ENCODE assay signal across 28 mouse cellular contexts in the genomic region with DNA sequence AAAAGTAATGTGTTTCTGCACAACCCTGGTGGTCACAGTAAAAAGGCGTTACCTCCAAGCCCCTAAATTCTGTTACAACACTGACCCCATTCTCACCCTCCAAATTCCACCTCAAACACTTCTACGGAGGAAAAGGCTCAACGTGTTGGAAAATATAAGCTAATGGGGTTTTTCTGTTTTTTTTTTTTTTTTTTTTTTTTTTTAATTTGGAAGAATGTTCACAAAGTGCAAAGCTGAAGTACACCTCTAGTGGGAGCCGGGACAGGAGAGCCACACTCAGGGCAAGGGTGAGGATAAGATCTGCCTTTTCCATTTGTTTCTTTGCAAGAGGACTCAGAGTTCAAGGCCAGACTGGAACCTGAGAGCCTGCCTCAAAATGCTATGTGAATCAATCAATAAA. TPM values are rescaled to one million over a fixed set of nuclear protein-coding genes. Genes with fewer than 3 reads are reported as not detected.
DNase-seq lines count a peak whose midpoint lies in the region; ATAC-seq and TF ChIP-seq lines count a peak whose summit lies in the region.
"Had no signal": no experiment of that assay in that cellular context is flagged by ENCODE, and none has a peak within 500 bp of the region (broad histone marks: within the 10 kb centered on the region; RNA-seq: fewer than 3 reads in every experiment).

No protein-coding gene starts in this region.

- ATAC-seq in heart, embryonic 12.5 days (ENCODE audit: insufficient number of reproducible peaks, low FRiP score), result no peak
- no peak for ATAC-seq in midbrain, embryonic 11.5 days (ENCODE audit: low FRiP score)
- no peak for ATAC-seq in midbrain, embryonic 13.5 days
- ATAC-seq: activated CD4-positive, CD25-positive, alpha-beta regulatory T cell, adult 4 months; CD4-positive, CD25-positive, alpha-beta regulatory T cell, adult 4 months; forebrain, embryonic 14.5 days; forebrain, embryonic 16.5 days; Patski had no signal

- WGBS in heart, embryonic 12.5 days, result 73% methylated on average over 4 of the region's 4 CpGs
- WGBS in midbrain, embryonic 11.5 days, result 88% methylated on average over 4 of the region's 4 CpGs
- 90% methylated on average over 4 of the region's 4 CpGs for WGBS in midbrain, embryonic 13.5 days

- no peak overlapping the region for H3K4me2 ChIP-seq in heart, embryonic 12.5 days
- no peak overlapping the region for H3K4me2 ChIP-seq in midbrain, embryonic 11.5 days
- H3K4me2 ChIP-seq in midbrain, embryonic 13.5 days (replicated peaks), result no peak overlapping the region
- H3K4me2 ChIP-seq: embryonic facial prominence, embryonic 13.5 days; embryonic facial prominence, embryonic 15.5 days; forebrain, embryonic 12.5 days had no signal

- H3K9me3 ChIP-seq in heart, embryonic 12.5 days (replicated peaks), result no peaks in the 10 kb centered on the region
- no peaks in the 10 kb centered on the region for H3K9me3 ChIP-seq in midbrain, embryonic 11.5 days (ENCODE audit: control insufficient read depth, low read length)
- no peaks in the 10 kb centered on the region for H3K9me3 ChIP-seq in midbrain, embryonic 13.5 days
- H3K9me3 ChIP-seq: embryonic facial prominence, embryonic 13.5 days; embryonic facial prominence, embryonic 15.5 days; forebrain, embryonic 10.5 days; forebrain, embryonic 12.5 days had no signal

- DNase-seq in heart, adult 11 months, result peak; percentile 46
- no peak for DNase-seq in layer of hippocampus, adult 2 months (ENCODE audit: low spot score in 2 of 2)
- no peak for DNase-seq in layer of hippocampus, postnatal 10 days (ENCODE audit: low spot score in 2 of 2)
- DNase-seq in midbrain, embryonic 11.5 days (ENCODE audit: low spot score, missing footprints), result peak; percentile 67
- no peak for DNase-seq in adrenal gland, postnatal 36 days
- DNase-seq: adrenal gland, adult 8-10 months; adrenal gland, postnatal 14 days; B cell, adult 2 months; cerebellum, adult 11 months; cerebellum, adult 18-20 months; cerebellum, adult 8-10 months; cerebellum, adult 9-11 months; cerebellum, postnatal 14 days; cerebellum, postnatal 36 days; embryo, embryonic 11 days had no signal

- peaks cover 5% of the 10 kb centered on the region for H3K4me1 ChIP-seq in heart, embryonic 12.5 days (replicated peaks)
- H3K4me1 ChIP-seq in midbrain, embryonic 11.5 days (ENCODE audit: control insufficient read depth, insufficient read depth, low read length), result no peaks in the 10 kb centered on the region
- no peaks in the 10 kb centered on the region for H3K4me1 ChIP-seq in midbrain, embryonic 13.5 days (replicated peaks)
- H3K4me1 ChIP-seq: embryonic facial prominence, embryonic 15.5 days; forebrain, embryonic 10.5 days; forebrain, embryonic 12.5 days had no signal

- no peak overlapping the region for H3K9ac ChIP-seq in heart, embryonic 12.5 days
- no peak overlapping the region for H3K9ac ChIP-seq in midbrain, embryonic 11.5 days (ENCODE audit: low read length)
- H3K9ac ChIP-seq in midbrain, embryonic 13.5 days (replicated peaks), result no peak overlapping the region
- H3K9ac ChIP-seq: embryonic facial prominence, embryonic 13.5 days; embryonic facial prominence, embryonic 15.5 days; forebrain, embryonic 12.5 days had no signal

- no peaks in the 10 kb centered on the region for H3K36me3 ChIP-seq in heart, embryonic 12.5 days
- no peaks in the 10 kb centered on the region for H3K36me3 ChIP-seq in midbrain, embryonic 11.5 days (ENCODE audit: control insufficient read depth, insufficient read depth, low read length)
- no peaks in the 10 kb centered on the region for H3K36me3 ChIP-seq in midbrain, embryonic 13.5 days
- H3K36me3 ChIP-seq: embryonic facial prominence, embryonic 13.5 days; embryonic facial prominence, embryonic 15.5 days; forebrain, embryonic 10.5 days; forebrain, embryonic 12.5 days; G1E had no signal

- H3K27ac ChIP-seq in heart, embryonic 12.5 days (ENCODE audit: poor library complexity, severe bottlenecking), result no peak overlapping the region
- H3K27ac ChIP-seq in layer of hippocampus, adult 2 months, result no peak overlapping the region
- H3K27ac ChIP-seq in midbrain, embryonic 11.5 days (ENCODE audit: low read depth, low read length), result no peak overlapping the region
- H3K27ac ChIP-seq in midbrain, embryonic 13.5 days, result no peak overlapping the region
- H3K27ac ChIP-seq: embryonic facial prominence, embryonic 13.5 days; embryonic facial prominence, embryonic 15.5 days; forebrain, embryonic 10.5 days; forebrain, embryonic 12.5 days had no signal

- no peaks in the 10 kb centered on the region for H3K27me3 ChIP-seq in heart, embryonic 12.5 days (replicated peaks)
- H3K27me3 ChIP-seq in midbrain, embryonic 11.5 days (ENCODE audit: control insufficient read depth, insufficient read depth, low read length), result no peaks in the 10 kb centered on the region
- no peaks in the 10 kb centered on the region for H3K27me3 ChIP-seq in midbrain, embryonic 13.5 days
- H3K27me3 ChIP-seq: embryonic facial prominence, embryonic 13.5 days; embryonic facial prominence, embryonic 15.5 days; forebrain, embryonic 12.5 days; Patski had no signal

- H3K4me3 ChIP-seq in heart, embryonic 12.5 days, result no peak overlapping the region
- H3K4me3 ChIP-seq in layer of hippocampus, adult 2 months, result no peak overlapping the region
- no peak overlapping the region for H3K4me3 ChIP-seq in midbrain, embryonic 11.5 days (ENCODE audit: low read depth, low read length)
- H3K4me3 ChIP-seq in midbrain, embryonic 13.5 days (replicated peaks), result no peak overlapping the region
- H3K4me3 ChIP-seq: embryonic facial prominence, embryonic 13.5 days; embryonic facial prominence, embryonic 15.5 days; erythroblast, embryonic 14.5 days; forebrain, embryonic 10.5 days; forebrain, embryonic 12.5 days had no signal

- TF ChIP-seq CTCF in layer of hippocampus, adult 2 months (conservative IDR thresholded peaks at IDR 0.05), result peak; percentile 40

RNA-seq across cellular contexts. Expression of gene Ust, which starts 34.1 kb away (rescaled TPM):
- polyA plus RNA-seq in heart, embryonic 12.5 days (2016; fragmentation: Nextera tagmentation; extraction: Ambion mirVana), result 2.2 and 2.4 TPM in 2 replicates
- 10 to 100 TPM; 62.3 to 64.1 TPM for total RNA-seq in layer of hippocampus, adult 2 months (2021)
- 10 to 100 TPM; 50.0 to 52.6 TPM for total RNA-seq in layer of hippocampus, postnatal 10 days (2021)
- 2.9 and 3.1 TPM in 2 replicates for polyA plus RNA-seq in midbrain, embryonic 11.5 days (2014; fragmentation: Nextera tagmentation; extraction: Ambion mirVana)
- polyA plus RNA-seq in midbrain, embryonic 13.5 days (2015; fragmentation: Nextera tagmentation; extraction: Ambion mirVana), result 2.6 and 2.7 TPM in 2 replicates
- total RNA-seq in adrenal gland, postnatal 36 days (2021), result 1 to 10 TPM; 4.7 to 6.3 TPM
- polyA plus RNA-seq: erythroblast, embryonic 14.5 days; G1E had no signal

Comparison
In these comparisons a context has a peak if more than half of its experiments do, and no peak if none do; other contexts are left out.
1. DNase-seq: peak in heart, adult 11 months (single experiment) and midbrain, embryonic 11.5 days (single experiment); none in layer of hippocampus, adult 2 months (0 of 2), layer of hippocampus, postnatal 10 days (0 of 2) and adrenal gland, postnatal 36 days (0 of 2).
2. RNA of gene Ust, which starts 34.1 kb away (total RNA-seq): 62.3 to 64.1 TPM in layer of hippocampus, adult 2 months and 50.0 to 52.6 TPM in layer of hippocampus, postnatal 10 days; 4.7 to 6.3 TPM in adrenal gland, postnatal 36 days; every median in the first group is over 4 times any median in the second.